Mouse (Mus musculus): ENCODE measurements around the gene Mapk9. TPM values are rescaled to one million over a fixed set of nuclear protein-coding genes. Genes with fewer than 3 reads are reported as not detected.
A peak's percentile ranks its signal among the peaks of the same experiment; 100 is the strongest.

Mapk9 gene
- polyA plus RNA-seq, 1 experiment from 2014 or later, result 47.5 TPM

DNA sequence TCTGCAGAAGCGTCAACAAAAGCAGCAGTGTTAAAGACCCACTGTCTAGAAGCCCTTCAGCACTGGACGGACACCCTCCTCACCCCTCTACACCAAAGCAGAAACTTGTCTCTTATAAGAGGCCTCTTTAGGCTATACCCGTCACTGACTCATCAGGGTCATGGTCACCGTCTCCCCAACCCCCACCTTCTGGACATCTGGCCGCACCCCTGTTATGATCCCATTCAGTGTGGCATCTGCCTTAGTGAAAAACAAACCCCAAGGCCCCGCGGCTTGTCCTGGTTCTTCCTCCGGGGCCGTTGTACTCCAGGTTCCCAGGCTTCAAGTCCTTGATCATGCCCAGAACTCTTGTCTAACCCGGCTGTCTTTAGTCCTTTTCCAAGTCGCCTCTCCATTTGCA is 593 bp upstream of the Mapk9 start:
- Histone ChIP-seq H3K9ac (ENCODE audit: low read depth, low read length) (peak overlapping the region; percentile 61), H3K4me2 (peak overlapping the region; percentile 95), H3K4me1 (replicated peaks; ENCODE audit: control insufficient read depth, insufficient read depth, low read length) (peaks cover 29% of the 10 kb centered on the region), H3K4me3 (ENCODE audit: low read depth, low read length) (peak overlapping the region; percentile 94), H3K9me3 (ENCODE audit: control insufficient read depth, low read length) (no peaks in the 10 kb centered on the region), H3K27ac (ENCODE audit: low read depth, low read length) (peak overlapping the region; percentile 93), H3K36me3 (ENCODE audit: control insufficient read depth, insufficient read depth, low read length) (no peaks in the 10 kb centered on the region), H3K27me3 (replicated peaks; ENCODE audit: control insufficient read depth, insufficient read depth, low read length) (no peaks in the 10 kb centered on the region)
- ATAC-seq (replicated peaks; ENCODE audit: low FRiP score) (peak; percentile 1), DNase-seq (ENCODE audit: low spot score) (peak; percentile 43)
- 30% methylated on average over 11 of the region's 11 CpGs for WGBS

DNA sequence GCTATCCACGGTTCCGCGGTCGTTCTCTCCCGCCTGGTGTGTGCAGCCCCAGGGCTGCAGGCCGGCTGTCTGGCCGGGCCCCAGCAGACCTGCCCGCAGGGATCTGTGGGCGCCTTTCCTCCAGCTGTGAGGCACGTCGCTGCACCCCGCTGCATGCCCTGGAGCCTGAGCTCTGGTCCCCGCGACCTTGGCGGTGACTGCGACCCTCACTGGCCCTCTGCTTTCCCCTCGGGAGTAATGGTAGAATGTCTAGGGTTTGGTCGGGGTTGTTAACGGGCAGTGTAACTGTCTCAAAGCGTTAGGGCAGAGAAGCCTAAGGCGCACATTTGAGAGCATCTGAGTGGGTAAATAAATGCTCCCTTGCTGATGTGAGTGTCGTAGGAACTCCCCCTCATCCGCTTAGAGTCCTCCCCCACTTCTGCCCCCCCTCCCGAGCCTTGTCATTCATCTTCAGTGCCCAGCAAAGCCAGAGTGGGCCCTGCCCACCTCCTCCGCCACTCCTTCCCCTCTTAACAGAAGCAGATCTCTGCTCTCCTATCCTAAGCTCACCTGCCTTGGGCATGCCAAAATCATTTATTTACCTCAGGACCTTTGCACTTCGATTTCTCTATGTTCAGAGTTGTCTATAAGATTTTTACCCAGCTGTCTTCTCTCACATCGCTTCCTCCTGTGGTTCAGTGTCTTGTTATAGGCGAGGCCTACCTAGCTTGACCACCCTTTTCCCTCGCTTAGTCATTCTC is 690 bp downstream of the Mapk9 start:
- H3K27ac ChIP-seq (ENCODE audit: low read depth, low read length), result peak overlapping the region; percentile 93
- WGBS, result 7% methylated on average over 29 of the region's 29 CpGs
- peaks cover 29% of the 10 kb centered on the region for H3K4me1 ChIP-seq (replicated peaks; ENCODE audit: control insufficient read depth, insufficient read depth, low read length)
- no peaks in the 10 kb centered on the region for H3K9me3 ChIP-seq (ENCODE audit: control insufficient read depth, low read length)
- H3K9ac ChIP-seq (ENCODE audit: low read depth, low read length), result peak overlapping the region; percentile 93
- peak; percentile 9; the same call in 1 of the 2 replicates for ATAC-seq (replicated peaks; ENCODE audit: low FRiP score)
- no peaks in the 10 kb centered on the region for H3K27me3 ChIP-seq (replicated peaks; ENCODE audit: control insufficient read depth, insufficient read depth, low read length)
- peak overlapping the region; percentile 95 for H3K4me2 ChIP-seq
- H3K4me3 ChIP-seq (ENCODE audit: low read depth, low read length), result peak overlapping the region; percentile 94
- H3K36me3 ChIP-seq (ENCODE audit: control insufficient read depth, insufficient read depth, low read length), result no peaks in the 10 kb centered on the region
- DNase-seq (ENCODE audit: low spot score), result peak; percentile 71

DNA sequence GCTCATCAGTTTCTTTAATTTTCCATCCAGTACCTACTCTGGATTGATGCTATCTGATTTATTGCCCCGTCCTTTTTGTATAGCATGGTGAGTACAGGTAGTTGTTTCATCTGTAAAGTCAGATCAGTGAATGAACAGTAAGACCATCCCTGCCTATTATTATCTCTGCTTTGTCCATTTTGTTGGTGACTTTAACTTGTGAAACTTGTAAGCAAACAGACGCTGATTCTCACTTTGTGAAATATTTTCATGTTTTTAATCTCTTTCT is 1.2 kb downstream of the Mapk9 start:
- Histone ChIP-seq H3K27ac (ENCODE audit: low read depth, low read length) (peak overlapping the region; percentile 93), H3K4me2 (peak overlapping the region; percentile 95), H3K36me3 (ENCODE audit: control insufficient read depth, insufficient read depth, low read length) (no peaks in the 10 kb centered on the region), H3K4me3 (ENCODE audit: low read depth, low read length) (peak overlapping the region; percentile 94), H3K4me1 (replicated peaks; ENCODE audit: control insufficient read depth, insufficient read depth, low read length) (peaks cover 29% of the 10 kb centered on the region), H3K9me3 (ENCODE audit: control insufficient read depth, low read length) (no peaks in the 10 kb centered on the region), H3K9ac (ENCODE audit: low read depth, low read length) (peak overlapping the region; percentile 93), H3K27me3 (replicated peaks; ENCODE audit: control insufficient read depth, insufficient read depth, low read length) (no peaks in the 10 kb centered on the region)
- DNase-seq (ENCODE audit: low spot score) (no peak), ATAC-seq (replicated peaks; ENCODE audit: low FRiP score) (no peak)
- WGBS, result 49% methylated on average over 2 of the region's 2 CpGs

DNA sequence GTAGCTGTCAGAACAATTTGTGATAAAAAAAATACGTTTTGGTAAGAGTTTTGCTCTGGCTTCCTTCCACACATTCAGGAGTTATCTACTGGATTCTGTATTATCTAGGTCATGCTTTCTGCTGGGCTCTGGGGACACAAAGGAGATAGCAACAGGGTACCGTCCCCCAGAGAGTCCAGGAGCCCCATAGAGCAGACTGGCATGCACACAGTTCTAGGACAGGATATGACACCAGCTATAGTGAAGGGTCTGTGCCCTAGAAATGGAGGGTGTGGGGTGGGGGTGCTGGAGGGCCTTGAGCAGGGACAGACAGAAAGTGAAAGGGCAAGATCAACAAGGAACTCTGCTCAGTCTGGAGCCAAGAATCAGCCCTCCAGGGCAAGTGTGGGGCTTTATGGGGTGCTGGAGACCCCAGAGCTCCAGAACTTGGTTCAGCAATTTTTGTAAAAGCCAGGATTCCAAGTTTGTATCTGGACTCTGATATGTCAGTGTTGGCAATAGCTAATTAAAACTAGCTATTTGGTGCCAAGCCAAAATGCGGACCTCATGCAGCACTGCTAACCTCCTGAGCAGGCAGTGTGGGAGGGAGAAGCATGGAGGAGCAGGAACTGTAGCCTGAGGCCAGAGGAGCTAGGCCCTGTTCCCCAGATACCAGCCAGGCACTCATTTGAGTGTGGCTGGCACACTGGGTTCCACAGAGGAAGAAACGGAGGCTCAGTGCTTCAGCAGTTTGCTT is 1.7 kb downstream of the Mapk9 start:
- Histone ChIP-seq H3K4me2 (peak overlapping the region; percentile 95), H3K4me3 (ENCODE audit: low read depth, low read length) (peak overlapping the region; percentile 94)

DNA sequence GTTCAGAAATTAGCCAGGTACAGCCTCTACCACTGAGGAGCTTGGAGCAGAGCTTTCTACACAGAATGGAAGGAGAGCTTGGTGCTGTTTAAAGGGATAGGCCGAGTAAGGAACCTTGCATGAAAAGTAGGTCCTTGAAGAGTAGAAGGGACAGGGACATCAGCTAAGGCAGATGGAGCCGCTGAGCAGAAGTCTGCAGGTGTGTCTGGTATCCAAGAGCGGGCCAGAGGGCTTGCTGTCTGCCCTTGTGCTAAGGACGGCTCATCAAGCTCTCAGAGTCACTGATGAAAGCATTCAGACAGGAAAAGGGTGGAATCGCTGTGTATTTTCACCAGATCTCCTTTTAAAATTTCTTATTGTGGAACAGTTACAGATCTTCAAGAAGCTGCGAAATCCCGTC is 3.8 kb downstream of the Mapk9 start:
- WGBS, result 91% methylated on average over 7 of the region's 7 CpGs
- Histone ChIP-seq H3K9me3 (ENCODE audit: control insufficient read depth, low read length) (no peaks in the 10 kb centered on the region), H3K27me3 (replicated peaks; ENCODE audit: control insufficient read depth, insufficient read depth, low read length) (no peaks in the 10 kb centered on the region), H3K4me1 (replicated peaks; ENCODE audit: control insufficient read depth, insufficient read depth, low read length) (peaks cover 28% of the 10 kb centered on the region), H3K36me3 (ENCODE audit: control insufficient read depth, insufficient read depth, low read length) (peaks cover 1% of the 10 kb centered on the region; the same call in 1 of the 2 replicates), H3K9ac (ENCODE audit: low read depth, low read length) (no peak overlapping the region), H3K4me2 (no peak overlapping the region), H3K27ac (ENCODE audit: low read depth, low read length) (no peak overlapping the region), H3K4me3 (ENCODE audit: low read depth, low read length) (no peak overlapping the region)
- ATAC-seq (replicated peaks; ENCODE audit: low FRiP score) (no peak), DNase-seq (ENCODE audit: low spot score) (no peak)

More for the DNA sequence above, 1.7 kb downstream of the Mapk9 start:
- Histone ChIP-seq H3K27ac (ENCODE audit: low read depth, low read length) (peak overlapping the region; percentile 93), H3K4me1 (replicated peaks; ENCODE audit: control insufficient read depth, insufficient read depth, low read length) (peaks cover 28% of the 10 kb centered on the region), H3K9me3 (ENCODE audit: control insufficient read depth, low read length) (no peaks in the 10 kb centered on the region), H3K27me3 (replicated peaks; ENCODE audit: control insufficient read depth, insufficient read depth, low read length) (no peaks in the 10 kb centered on the region), H3K9ac (ENCODE audit: low read depth, low read length) (peak overlapping the region; percentile 46), H3K36me3 (ENCODE audit: control insufficient read depth, insufficient read depth, low read length) (no peaks in the 10 kb centered on the region)
- DNase-seq (ENCODE audit: low spot score) (no peak), ATAC-seq (replicated peaks; ENCODE audit: low FRiP score) (no peak)
- 50% methylated on average over 4 of the region's 4 CpGs for WGBS

DNA sequence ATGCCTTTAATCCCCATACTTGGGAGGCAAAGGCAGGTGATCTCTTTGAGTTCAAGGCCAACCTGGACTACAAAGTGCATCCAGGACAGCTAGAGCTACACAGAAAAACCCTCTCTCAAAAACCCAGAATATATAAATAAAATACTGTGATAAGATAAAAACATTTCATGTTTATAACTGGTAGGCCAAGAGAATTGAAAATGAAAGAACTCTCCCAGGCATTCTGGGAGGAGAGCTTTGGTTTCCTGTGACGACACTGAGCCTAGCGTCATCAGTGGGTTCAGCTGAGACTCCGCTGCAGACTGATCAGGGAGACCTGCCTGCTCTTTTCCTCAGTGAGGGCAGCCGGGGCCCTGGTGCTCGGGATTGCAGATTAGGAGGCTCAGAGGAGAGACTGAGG is 8.6 kb downstream of the Mapk9 start:
- no peak for DNase-seq (ENCODE audit: low spot score)
- WGBS, result 74% methylated on average over 5 of the region's 5 CpGs
- Histone ChIP-seq H3K4me3 (ENCODE audit: low read depth, low read length) (no peak overlapping the region), H3K4me1 (replicated peaks; ENCODE audit: control insufficient read depth, insufficient read depth, low read length) (peaks cover 18% of the 10 kb centered on the region), H3K27ac (ENCODE audit: low read depth, low read length) (no peak overlapping the region), H3K27me3 (replicated peaks; ENCODE audit: control insufficient read depth, insufficient read depth, low read length) (no peaks in the 10 kb centered on the region), H3K4me2 (no peak overlapping the region), H3K36me3 (ENCODE audit: control insufficient read depth, insufficient read depth, low read length) (peaks cover 2% of the 10 kb centered on the region; the same call in 1 of the 2 replicates), H3K9me3 (ENCODE audit: control insufficient read depth, low read length) (no peaks in the 10 kb centered on the region), H3K9ac (ENCODE audit: low read depth, low read length) (no peak overlapping the region)
- ATAC-seq (replicated peaks; ENCODE audit: low FRiP score), result no peak

DNA sequence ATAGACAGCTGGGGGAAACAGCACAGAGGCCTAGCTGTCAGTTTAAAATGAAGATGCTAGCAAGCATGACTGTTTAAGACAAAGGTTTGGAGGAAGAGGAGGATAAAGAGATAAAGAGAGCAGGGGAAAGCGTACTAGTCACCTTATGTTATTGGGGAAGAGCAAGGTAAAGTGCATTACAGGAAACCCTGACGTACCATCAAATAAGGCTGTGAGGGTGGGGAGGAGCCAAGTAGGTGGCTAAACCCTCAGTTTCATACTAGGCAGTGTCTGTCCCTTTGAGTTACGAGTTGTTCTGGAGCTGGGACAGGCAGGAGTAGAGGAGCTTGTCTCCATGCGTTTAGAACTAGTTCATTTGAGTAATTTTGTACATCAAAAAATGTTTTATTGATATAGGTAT is 14.6 kb downstream of the Mapk9 start:
- 82% methylated on average over 4 of the region's 4 CpGs for WGBS
- no peak for DNase-seq (ENCODE audit: low spot score)
- Histone ChIP-seq H3K4me2 (no peak overlapping the region), H3K9me3 (ENCODE audit: control insufficient read depth, low read length) (no peaks in the 10 kb centered on the region), H3K36me3 (ENCODE audit: control insufficient read depth, insufficient read depth, low read length) (0 out of 2 replicates have a peak, but pooled peaks cover 2% of the 10 kb centered on the region), H3K4me3 (ENCODE audit: low read depth, low read length) (no peak overlapping the region), H3K27me3 (replicated peaks; ENCODE audit: control insufficient read depth, insufficient read depth, low read length) (no peaks in the 10 kb centered on the region), H3K4me1 (replicated peaks; ENCODE audit: control insufficient read depth, insufficient read depth, low read length) (peaks cover 30% of the 10 kb centered on the region), H3K27ac (ENCODE audit: low read depth, low read length) (no peak overlapping the region), H3K9ac (ENCODE audit: low read depth, low read length) (no peak overlapping the region)
- ATAC-seq (replicated peaks; ENCODE audit: low FRiP score), result no peak

DNA sequence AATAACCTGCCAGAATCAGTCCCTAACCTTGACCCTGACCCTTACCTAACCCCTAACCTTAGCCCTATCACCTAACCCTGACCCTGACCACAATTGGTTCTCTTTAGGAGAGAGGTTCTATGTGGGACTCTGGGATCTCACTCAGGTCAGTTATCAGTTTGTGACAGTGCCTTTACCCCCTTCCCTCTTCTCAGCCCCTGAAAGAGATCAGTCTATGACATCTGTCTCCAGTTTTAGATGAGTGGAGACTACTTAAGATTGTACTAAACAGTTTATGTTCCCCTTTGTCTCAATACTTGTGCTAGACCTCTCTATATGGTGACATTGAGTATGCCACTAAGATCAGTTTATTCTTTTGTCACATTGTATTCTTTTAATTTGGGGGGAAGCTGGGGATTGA is 17.4 kb downstream of the Mapk9 start:
- Histone ChIP-seq H3K36me3 (ENCODE audit: control insufficient read depth, insufficient read depth, low read length) (peaks cover 2% of the 10 kb centered on the region; the same call in 1 of the 2 replicates), H3K4me2 (peak overlapping the region; percentile 16; the same call in 1 of the 2 replicates), H3K9me3 (ENCODE audit: control insufficient read depth, low read length) (no peaks in the 10 kb centered on the region), H3K27ac (ENCODE audit: low read depth, low read length) (no peak overlapping the region), H3K4me3 (ENCODE audit: low read depth, low read length) (no peak overlapping the region), H3K9ac (ENCODE audit: low read depth, low read length) (no peak overlapping the region), H3K27me3 (replicated peaks; ENCODE audit: control insufficient read depth, insufficient read depth, low read length) (no peaks in the 10 kb centered on the region), H3K4me1 (replicated peaks; ENCODE audit: control insufficient read depth, insufficient read depth, low read length) (peaks cover 20% of the 10 kb centered on the region)
- DNase-seq (ENCODE audit: low spot score) (peak; percentile 22), ATAC-seq (replicated peaks; ENCODE audit: low FRiP score) (peak; percentile 90)
